Mouse (Mus musculus): ENCODE results near the gene Zfp219.

Gene Zfp219

DNA sequence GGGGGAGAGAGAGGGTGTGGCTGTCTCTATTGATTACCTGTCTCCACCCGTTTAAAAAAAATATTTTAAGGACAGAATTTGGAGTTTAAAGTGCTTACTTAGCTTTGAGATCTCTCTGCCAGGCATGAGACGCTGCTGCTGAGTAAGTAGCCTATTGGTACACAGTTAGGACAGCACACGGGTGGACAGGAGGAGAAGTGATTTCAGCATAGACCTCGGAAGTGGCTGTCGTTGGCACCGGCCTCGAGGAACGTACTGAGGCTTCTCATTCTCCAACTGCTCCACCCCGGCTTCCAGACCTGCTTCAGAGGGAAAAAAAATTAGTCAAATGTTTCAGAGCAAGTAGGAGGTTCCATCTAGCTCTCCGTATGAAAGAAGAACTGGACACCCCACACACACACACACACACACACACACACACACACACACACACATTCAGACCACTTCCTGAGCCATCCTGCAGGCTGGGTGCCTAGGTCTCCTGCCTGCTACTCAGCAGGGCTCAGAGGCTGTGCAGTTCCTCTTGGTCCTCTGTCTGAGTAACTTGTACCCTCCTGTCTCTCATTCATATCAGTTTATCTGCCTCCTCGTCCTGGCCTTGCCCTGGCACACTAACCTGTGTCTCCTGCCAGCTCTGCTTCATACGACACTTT, 25.2 kb downstream of the Zfp219 start:
- ChIA-PET POLR2A (interaction anchor here (0.6 to 7.8 kb wide), 15 partner anchors 8 to 313 kb away, joined by 3 to 55 read pairs (median 4); partner anchors contain the start of gene Arhgef40 (in 1 of the 4)), CTCF (interaction anchor here in 2 of 4 experiments (1.0 to 1.9 kb wide), 5 partner anchors 9 to 102 kb away, joined by 3 to 6 read pairs (median 3); no protein-coding TSS in a partner anchor)

DNA sequence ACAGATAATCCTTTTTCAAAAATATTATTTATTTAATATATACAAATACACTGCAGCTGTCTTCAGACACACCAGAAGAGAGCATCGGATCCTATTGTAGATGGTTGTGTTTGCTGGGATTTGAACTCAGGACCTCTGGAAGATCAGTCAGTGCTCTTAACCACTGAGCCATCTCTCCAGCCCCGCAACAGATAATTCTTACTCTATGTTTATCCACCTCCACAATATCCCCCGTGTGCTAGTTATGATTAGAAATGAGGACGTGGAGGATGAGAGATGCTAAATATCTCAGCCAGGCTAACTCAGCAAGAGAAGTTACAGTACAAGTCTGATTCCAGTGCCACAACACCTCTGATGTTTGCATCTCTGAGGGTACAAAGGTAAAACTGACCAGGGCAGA, 26.1 kb downstream of the Zfp219 start:
- POLR2A ChIA-PET, result interaction anchor here in 2 of 4 experiments (0.9 to 7.8 kb wide), 10 partner anchors 10 to 90 kb away, joined by 3 to 55 read pairs (median 4); partner anchors contain the start of gene Arhgef40 (in 1 of the 2)
- CTCF ChIA-PET, result interaction anchor here in 2 of 4 experiments (1.0 to 1.9 kb wide), 3 partner anchors 10 to 91 kb away, joined by 3 to 6 read pairs (median 3); no protein-coding TSS in a partner anchor

DNA sequence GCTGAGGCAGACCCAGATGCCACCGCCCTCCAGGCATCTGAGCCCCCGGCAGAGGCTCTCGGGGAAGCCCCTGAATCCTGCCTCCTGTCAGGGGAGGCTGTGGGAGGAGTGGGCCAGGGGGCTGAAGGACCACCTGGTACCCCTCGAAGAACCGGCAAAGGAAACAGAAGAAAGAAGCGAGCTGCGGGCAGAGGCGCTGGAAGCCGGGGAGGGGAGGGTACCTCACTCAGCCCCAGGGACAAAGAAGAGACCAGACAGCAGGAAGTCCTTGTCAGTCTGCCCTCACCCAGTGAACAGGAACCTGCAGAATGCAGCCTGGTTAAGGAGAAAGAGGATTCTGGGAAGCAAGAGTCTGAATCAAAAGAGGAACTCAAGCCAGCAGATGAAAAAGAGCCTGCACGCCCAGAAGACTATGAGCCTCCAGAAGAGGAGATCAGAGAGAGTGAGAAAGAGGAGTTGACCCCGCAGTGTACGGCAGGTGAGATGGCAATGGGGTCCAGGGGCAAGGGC, 31.0 kb downstream of the Zfp219 start:
- POLR2A ChIA-PET, result interaction anchor here in 3 of 4 experiments (0.6 to 1.7 kb wide), 7 partner anchors 14 to 77 kb away, joined by 3 to 7 read pairs (median 5); partner anchors contain the start of gene Zfp219 (in 2 of the 3)
- CTCF ChIA-PET, result interaction anchor here in 2 of 4 experiments (1.1 to 1.4 kb wide), 3 partner anchors 15 to 86 kb away, joined by 3 to 5 read pairs (median 4); no protein-coding TSS in a partner anchor

DNA sequence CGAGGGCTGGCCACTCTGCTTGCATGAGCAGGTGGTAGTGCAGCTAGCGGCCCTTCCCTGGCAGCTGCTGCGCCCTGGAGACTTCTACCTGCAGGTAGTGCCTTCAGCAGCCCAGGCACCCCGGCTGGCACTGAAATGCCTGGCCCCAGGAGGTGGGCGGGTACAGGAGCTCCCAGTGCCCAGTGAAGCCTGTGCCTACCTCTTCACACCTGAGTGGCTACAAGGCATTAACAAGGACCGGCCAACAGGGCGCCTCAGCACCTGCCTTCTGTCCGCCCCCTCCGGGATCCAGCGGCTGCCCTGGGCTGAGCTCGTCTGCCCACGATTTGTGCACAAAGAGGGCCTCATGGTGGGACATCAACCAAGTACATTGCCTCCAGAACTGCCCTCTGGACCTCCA, 31.8 kb downstream of the Zfp219 start:
- ChIA-PET POLR2A (interaction anchor here in 2 of 4 experiments (0.7 to 1.7 kb wide), 7 partner anchors 16 to 85 kb away, joined by 3 to 7 read pairs (median 4); partner anchors contain the start of gene Zfp219 (in 2 of the 2)), CTCF (interaction anchor here in 2 of 4 experiments (1.1 to 1.4 kb wide), 3 partner anchors 16 to 85 kb away, joined by 3 to 5 read pairs (median 4); no protein-coding TSS in a partner anchor)

DNA sequence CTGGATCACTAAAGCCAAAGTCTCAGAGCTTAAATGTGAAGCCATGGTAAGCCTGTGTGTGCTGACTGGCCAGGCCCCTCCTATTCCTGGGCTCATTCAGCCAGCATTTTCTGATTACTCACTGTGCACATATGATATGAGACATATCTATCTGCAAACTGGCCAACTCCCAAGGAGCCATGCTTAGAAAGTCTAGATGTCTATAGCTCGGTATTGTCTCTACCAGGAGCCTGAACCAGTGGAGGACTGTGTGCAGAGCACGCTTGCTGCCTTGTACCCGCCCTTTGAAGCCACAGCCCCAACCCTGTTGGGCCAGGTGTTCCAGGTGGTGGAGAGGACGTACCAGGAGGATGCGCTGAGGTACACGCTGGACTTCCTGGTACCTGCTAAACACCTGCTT, 33.4 kb downstream of the Zfp219 start:
- CTCF ChIA-PET, result interaction anchor here in 2 of 4 experiments (1.1 to 1.3 kb wide), 2 partner anchors 10 to 19 kb away, joined by 4 read pairs; no protein-coding TSS in a partner anchor
- POLR2A ChIA-PET, result interaction anchor here in 2 of 4 experiments (0.7 to 3.3 kb wide), 5 partner anchors 9 to 75 kb away, joined by 3 to 15 read pairs (median 3); no protein-coding TSS in a partner anchor

DNA sequence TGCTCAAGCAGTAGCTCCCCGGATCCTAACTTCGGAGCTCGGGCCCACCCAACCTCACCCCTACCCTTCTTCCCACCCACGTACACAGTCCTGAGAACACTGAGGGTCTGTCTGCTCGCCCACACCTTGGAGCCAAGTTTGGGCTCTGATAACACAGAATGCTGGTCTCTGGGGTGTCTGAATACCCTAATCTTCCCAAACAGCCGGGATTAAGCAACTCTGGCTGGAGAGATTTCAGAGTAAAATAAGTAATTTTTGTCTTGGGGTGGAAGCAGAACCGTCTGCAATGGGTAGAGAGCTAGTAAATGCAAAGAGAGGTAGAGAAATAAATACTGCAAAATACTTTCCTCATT, 34.4 kb downstream of the Zfp219 start:
- ChIA-PET POLR2A (interaction anchor here in 3 of 4 experiments (0.6 to 3.3 kb wide), 18 partner anchors 11 to 102 kb away, joined by 3 to 15 read pairs (median 4); partner anchors contain the start of gene Zfp219 (in 1 of the 3)), CTCF (interaction anchor here in 2 of 4 experiments (1.0 to 2.3 kb wide), 4 partner anchors 11 to 103 kb away, joined by 4 to 14 read pairs (median 6); no protein-coding TSS in a partner anchor)

DNA sequence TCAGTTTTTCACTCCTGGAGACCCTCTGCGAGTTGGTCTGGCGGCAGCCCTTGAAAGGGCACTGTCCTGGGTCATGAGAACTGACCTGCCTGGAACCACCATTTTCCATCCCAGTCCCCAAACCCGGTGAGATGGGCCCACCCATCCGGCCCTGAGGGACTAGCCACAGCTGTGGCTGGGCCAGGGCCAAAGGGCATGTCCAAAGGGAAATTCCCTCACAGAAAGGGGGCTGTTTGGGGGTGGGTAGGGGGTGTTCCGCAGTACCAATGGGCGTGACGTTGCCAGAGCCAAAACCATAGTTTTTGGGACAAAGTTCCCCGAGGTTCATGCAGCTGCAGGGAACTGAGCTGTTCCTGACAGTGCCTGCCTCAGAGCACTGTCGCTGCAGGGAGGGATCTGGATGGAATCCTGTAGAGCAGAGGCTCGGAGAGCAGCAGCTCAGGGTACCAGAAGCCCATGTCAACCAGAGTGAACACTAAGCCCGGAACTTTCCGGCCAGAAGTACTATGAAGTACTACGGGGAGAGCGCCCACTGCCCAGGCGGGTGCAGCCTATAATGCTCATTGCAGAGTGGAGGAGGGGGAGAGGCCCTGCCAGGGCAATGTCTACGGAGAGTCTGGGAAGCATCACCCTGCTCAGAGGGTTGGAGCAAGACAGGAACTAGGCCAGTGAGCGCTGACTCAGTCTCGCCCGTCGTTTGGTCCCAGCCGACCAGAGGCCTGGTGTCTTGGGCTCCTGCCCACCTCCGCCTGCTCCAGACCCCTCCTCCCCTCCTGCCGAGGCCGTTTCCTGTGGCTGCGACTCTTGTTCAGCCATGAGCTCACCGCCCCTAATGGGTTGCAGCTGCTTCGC, 35.0 kb downstream of the Zfp219 start:
- CTCF ChIA-PET, result interaction anchor here in 2 of 4 experiments (1.0 to 2.3 kb wide), 4 partner anchors 12 to 102 kb away, joined by 4 to 14 read pairs (median 8); no protein-coding TSS in a partner anchor
- POLR2A ChIA-PET, result interaction anchor here in 3 of 4 experiments (0.6 to 3.3 kb wide), 26 partner anchors 10 to 102 kb away, joined by 3 to 15 read pairs (median 4); partner anchors contain the start of gene Zfp219 (in 1 of the 3)

DNA sequence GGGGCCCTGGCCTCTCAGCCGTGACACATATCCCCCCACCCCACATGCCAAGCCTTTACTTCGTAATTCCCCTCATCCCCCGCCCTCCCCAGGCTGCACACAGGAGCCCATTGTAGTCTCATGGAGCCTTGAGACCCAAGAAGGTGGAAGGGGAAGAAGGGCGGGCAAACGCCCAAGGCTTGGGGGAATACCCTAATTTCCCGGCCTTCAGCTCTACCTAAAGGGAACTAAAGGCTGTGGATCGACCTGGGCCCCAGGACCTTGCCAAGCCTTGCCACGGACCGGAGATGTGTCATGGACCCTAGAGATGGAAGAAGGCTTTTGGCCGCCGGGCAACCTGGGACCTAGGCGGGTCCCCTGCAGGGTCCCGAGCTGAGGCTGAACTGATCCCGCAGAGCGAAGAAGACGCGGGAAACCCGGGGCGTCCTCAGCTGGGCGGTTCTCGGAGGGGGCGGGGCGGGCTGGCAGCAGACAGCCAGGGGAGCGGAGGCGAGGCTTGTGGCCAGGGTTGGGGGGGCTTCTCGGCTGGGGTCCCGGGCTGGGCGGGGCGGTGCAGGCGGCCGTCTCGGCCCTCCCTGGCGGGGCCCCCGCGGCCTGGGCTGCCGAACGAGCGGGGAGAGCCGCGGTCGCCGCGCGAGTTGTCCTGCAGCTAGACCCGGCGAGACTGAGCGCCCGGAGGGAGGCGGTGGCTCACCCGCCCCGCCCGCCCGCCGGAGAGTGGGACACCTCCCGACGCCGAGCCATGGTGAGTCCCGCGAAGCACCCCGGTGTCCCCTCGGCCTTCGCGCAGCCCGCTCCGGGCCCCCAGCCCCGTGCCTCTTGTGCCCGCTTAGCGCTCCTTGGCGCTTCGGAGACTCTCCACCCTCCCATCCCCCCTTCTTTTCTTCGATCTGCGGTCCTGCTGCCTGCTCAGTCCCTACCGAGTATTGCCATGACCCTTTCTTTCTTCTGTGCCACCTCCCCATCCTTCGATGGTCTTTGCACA, 36.0 kb downstream of the Zfp219 start, which contains the start of gene Arhgef40:
Gene Arhgef40 (plus strand): TSS at position 473 of the 985 bp plus-strand sequence.
- POLR2A ChIA-PET, result interaction anchor here in 2 of 4 experiments (0.6 to 3.3 kb wide), 24 partner anchors 9 to 288 kb away, joined by 3 to 15 read pairs (median 4); partner anchors contain the start of genes Ndrg2 (in 1 of the 2) and Zfp219 (in 1 of the 2)
- CTCF ChIA-PET, result interaction anchor here in 3 of 4 experiments (0.6 to 2.3 kb wide), 12 partner anchors 12 to 398 kb away, joined by 3 to 14 read pairs (median 5); no protein-coding TSS in a partner anchor

DNA sequence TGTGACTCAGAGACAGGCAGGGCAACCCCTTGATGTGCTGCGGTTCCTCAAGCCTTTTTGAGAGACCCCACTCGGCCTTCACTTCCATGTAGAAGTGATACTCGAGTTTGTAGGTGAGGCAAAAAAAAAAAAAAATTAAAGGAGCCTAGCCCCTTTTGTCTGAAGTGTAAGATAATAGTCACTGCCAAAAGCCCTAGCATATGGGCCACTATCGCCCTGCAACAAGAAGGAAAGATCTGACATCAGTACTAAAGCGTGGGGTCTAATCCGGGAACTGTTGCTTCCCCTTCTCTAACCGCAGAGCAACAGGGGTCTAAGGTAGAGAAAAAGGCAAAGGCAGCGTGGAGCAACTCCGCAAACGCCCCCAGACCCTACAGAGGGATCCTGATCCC, 36.7 kb downstream of the Zfp219 start:
- POLR2A ChIA-PET, result interaction anchor here in 2 of 4 experiments (0.8 to 3.3 kb wide), 12 partner anchors 11 to 288 kb away, joined by 3 to 15 read pairs (median 4); partner anchors contain the start of genes Ndrg2 (in 1 of the 2) and Zfp219 (in 1 of the 2)
- CTCF ChIA-PET, result interaction anchor here in 2 of 4 experiments (0.6 to 2.3 kb wide), 10 partner anchors 13 to 398 kb away, joined by 3 to 14 read pairs (median 4); no protein-coding TSS in a partner anchor

DNA sequence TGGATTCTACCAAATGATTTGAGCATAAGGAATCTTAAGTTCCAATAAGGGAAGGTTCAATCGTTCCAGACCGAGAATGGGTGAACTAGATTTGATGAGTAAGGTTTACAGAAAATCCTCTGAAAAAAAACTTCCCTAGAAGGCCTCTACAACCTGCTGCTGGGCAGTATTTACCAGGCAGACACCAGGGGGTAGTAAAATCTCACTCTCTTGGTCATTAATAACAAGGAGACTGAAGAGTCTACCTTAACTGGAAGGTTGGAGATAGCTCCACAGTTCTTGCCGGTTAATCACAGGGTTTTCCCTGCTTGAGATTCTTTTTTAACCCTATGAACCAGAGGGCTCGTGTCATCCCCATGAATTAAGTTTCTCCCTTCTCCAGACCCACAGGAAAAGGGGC, 37.3 kb downstream of the Zfp219 start:
- CTCF ChIA-PET, result interaction anchor here in 1 of 4 experiments (1.6 kb wide), 1 partner anchor 23 kb away, joined by 3 read pairs; no protein-coding TSS in a partner anchor
- POLR2A ChIA-PET, result interaction anchor here in 1 of 4 experiments (2.7 kb wide), 1 partner anchor 70 kb away, joined by 14 read pairs; the partner anchor contains the start of gene Ndrg2

DNA sequence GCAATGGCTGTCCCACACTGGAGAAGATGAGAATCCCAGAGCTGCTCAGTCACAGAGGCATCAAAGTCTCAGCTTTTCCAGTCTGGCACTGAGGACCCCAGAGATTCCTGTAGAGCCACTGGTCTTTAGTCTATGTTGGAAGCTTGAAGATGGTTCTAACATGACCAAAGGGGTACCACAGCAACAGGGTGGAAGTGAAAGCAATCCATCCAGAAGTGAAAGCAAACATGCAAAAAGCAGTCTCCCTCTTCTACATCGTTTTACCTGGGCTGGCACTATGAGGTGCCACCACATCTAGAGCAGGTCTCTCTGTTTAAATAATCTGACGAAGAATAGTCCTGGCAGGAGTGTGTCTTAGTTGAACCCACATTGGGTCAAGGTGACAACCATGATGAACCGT, 41.3 kb downstream of the Zfp219 start:
- ChIA-PET CTCF (interaction anchor here in 1 of 4 experiments (1.2 kb wide), 1 partner anchor 30 kb away, joined by 4 read pairs; no protein-coding TSS in a partner anchor), POLR2A (interaction anchor here in 1 of 4 experiments (1.1 kb wide), 1 partner anchor 16 kb away, joined by 4 read pairs; no protein-coding TSS in a partner anchor)

DNA sequence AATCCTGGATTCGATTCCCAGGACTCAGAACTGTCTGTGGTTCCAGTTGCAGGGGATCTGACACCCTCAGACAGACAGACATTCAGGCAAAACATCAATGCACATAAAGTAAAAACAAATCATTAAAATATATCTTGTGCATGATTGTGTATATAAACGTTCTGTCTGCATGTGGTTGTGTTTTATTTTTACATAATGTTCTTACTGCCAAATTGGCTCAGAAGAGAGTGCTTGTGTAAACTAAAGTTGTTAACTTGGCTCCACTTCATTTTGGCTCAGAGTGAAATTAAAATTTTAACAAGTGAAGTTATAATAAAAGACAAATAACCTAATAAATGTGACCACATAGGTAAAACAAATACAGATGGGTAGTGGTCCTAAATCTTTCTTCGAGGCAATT, 53.1 kb downstream of the Zfp219 start:
- CTCF ChIA-PET, result no interaction called here
- POLR2A ChIA-PET, result no interaction called here

DNA sequence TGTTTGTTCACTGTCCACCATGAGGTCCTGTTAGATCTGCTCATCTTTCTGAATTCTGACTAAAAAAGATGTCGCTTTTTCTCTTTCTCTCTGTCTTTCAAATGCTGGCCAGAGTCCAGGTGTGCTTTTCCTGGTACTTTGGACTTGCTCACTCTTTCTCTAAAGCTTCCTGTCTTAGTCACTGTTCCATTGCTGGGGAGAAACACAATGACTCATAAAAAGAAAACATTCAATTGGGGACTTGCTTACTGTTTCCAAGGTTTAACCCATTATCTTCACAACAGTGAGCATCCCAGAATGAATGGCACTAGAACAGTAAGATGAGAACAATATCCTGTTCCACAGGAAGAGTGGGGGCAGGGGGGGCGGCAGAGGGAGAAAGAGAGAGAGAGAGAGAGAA, 60.2 kb downstream of the Zfp219 start:
- CTCF ChIA-PET, result no interaction called here
- POLR2A ChIA-PET, result interaction anchor here in 1 of 4 experiments (0.7 kb wide), 1 partner anchor 47 kb away, joined by 3 read pairs; no protein-coding TSS in a partner anchor
